Mouse (Mus musculus): ENCODE data around the gene Lgals1.
A peak's percentile ranks its signal among the peaks of the same experiment; 100 is the strongest.

- TF ChIP-seq TAL1 (conservative IDR thresholded peaks at IDR 0.05; ENCODE audit: low read depth, low read length), result no peak
- no peak for TF ChIP-seq CTCF (IDR thresholded peaks at IDR 0.05; ENCODE audit: low read depth, low read length)
- TF ChIP-seq GATA1 (IDR thresholded peaks at IDR 0.05; ENCODE audit: borderline replicate concordance, low read length), result no peak
- peak; percentile 61; the same call in 1 of the 2 replicates for TF ChIP-seq POLR2AphosphoS5 (IDR thresholded peaks at IDR 0.05; ENCODE audit: insufficient replicate concordance, low read depth, low read length)
Observed at GRCm38 (mm10) chr15:78927788-78928457, 1.4 kb downstream of the Lgals1 start.
